Mouse (Mus musculus) small intestine, adult 2 months (tissue): Measurements from ENCODE around the gene Ccdc57.

Experiments used
- CTCF ChIP-seq: fragments of 200-500 bp; IDR thresholded peaks from 2 replicates; pipeline ENCODE4 v1.5.1; 2012; ENCODE audit warnings: low read depth, mild to moderate bottlenecking, control low read depth, inconsistent platforms, low read length, moderate library complexity, mixed read lengths; ENCODE audit not compliant: insufficient replicate concordance, insufficient read length; ENCODE audit errors: extremely low read depth
- POLR2A ChIP-seq: fragments of 200-500 bp; IDR thresholded peaks from 2 replicates; pipeline ENCODE4 v1.6.1; 2012; ENCODE audit warnings: low read depth, mild to moderate bottlenecking, control low read depth, inconsistent platforms, low read length, moderate library complexity

DNA sequence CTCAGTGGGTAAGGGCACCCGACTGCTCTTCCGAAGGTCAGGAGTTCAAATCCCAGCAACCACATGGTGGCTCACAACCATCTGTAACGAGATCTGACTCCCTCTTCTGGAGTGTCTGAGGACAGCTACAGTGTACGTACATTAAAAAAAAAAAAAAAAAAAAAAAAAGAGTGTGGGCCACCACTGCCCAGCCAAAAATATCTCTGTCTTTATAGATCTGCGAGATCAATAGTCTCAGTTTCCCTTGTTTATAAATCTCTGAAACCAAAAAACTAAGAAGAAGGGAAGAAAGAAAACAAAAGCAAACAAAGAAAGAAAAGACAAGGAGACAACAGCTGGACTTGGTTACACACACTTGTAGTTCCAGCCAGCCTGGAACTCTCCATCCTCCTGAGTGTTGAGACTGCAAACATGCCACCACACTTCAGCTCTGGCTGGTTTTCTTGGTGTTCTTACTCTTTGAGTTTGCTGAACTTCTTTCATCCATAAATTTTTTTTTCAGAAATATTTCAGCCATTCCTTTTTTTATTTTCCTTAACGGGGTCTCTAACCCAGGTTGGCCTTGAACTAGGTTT is 133.3 kb downstream of the Ccdc57 start:
- TF ChIP-seq POLR2A (no peak), CTCF (no peak)
